Mouse (Mus musculus) kidney, postnatal 0 days (tissue): ENCODE data around the gene Hfe2. TPM values are rescaled to one million over a fixed set of nuclear protein-coding genes. Genes with fewer than 3 reads are reported as not detected.
A peak's percentile ranks its signal among the peaks of the same experiment; 100 is the strongest.

ENCODE experiments used
- ATAC-seq: fragments of 200-750 bp; cut with Nextera tagmentation; replicated peaks from 2 replicates; pipeline ENCODE4 v1.8.0; 2017; ENCODE audit warnings: low read depth, moderate number of reproducible peaks, moderate TSS enrichment, moderate library complexity; ENCODE audit not compliant: low FRiP score
- DNase-seq: peaks from one replicate; pipeline ENCODE4 v3.0.0-alpha.2; 2016; ENCODE audit warnings: low spot score
- H3K27ac ChIP-seq: fragments of 300-500 bp; sonication (generic); 2 replicates; pipeline ENCODE4 v1.5.1; 2014; ENCODE audit warnings: mild to moderate bottlenecking
- H3K27me3 ChIP-seq: fragments of 300-500 bp; sonication (generic); 2 replicates; pipeline ENCODE4 v1.6.1; 2014; ENCODE audit warnings: low read length, mixed read lengths; ENCODE audit not compliant: insufficient read depth
- H3K36me3 ChIP-seq: fragments of 300-500 bp; sonication (generic); 2 replicates; pipeline ENCODE4 v1.6.1; 2014; ENCODE audit warnings: low read length, mixed read lengths; ENCODE audit not compliant: insufficient read depth
- H3K4me1 ChIP-seq: fragments of 300-500 bp; sonication (generic); replicated peaks from 2 replicates; pipeline ENCODE4 v1.6.1; 2014; ENCODE audit warnings: antibody characterized with exemption, low read length, mixed read lengths; ENCODE audit not compliant: insufficient read depth
- H3K4me2 ChIP-seq: fragments of 300-500 bp; sonication (generic); 2 replicates; pipeline ENCODE4 v1.6.1; 2014; ENCODE audit warnings: mild to moderate bottlenecking, low read length, moderate library complexity, mixed read lengths
- H3K4me3 ChIP-seq: fragments of 300-500 bp; sonication (generic); replicated peaks from 2 replicates; pipeline ENCODE4 v1.5.1; 2014; ENCODE audit warnings: low read depth, low read length
- H3K9ac ChIP-seq: fragments of 300-500 bp; sonication (generic); 2 replicates; pipeline ENCODE4 v1.6.1; 2014; ENCODE audit warnings: low read depth, low read length
- H3K9me3 ChIP-seq: fragments of 300-500 bp; sonication (generic); replicated peaks from 2 replicates; pipeline ENCODE4 v1.6.1; 2016; ENCODE audit warnings: low read length, inconsistent platforms, mixed read lengths
- CTCF ChIP-seq: IDR thresholded peaks from 2 replicates; pipeline ENCODE4 v1.5.1; 2016; ENCODE audit warnings: antibody characterized with exemption, low read depth, mild to moderate bottlenecking, moderate library complexity
- WGBS: fragments of 180-500 bp; shearing (Covaris S2); extraction: QIAGEN DNeasy Blood & Tissue Kit; methylation state at CpG from one replicate; pipeline ENCODE4 v1.1.7; 2014; 5-methylcytosine and 5-hydroxymethylcytosine counted together
- polyA plus RNA-seq: library from polyadenylated mRNA; unstranded; fragments of >200 nt; fragmentation: Nextera tagmentation; extraction: Ambion mirVana; gene quantifications from 2 replicates; pipeline ENCODE4 v1.2.1, GENCODE M21; 2015

Hfe2 gene
- polyA plus RNA-seq, 1 experiment from 2014 or later: 0.07 TPM

DNA sequence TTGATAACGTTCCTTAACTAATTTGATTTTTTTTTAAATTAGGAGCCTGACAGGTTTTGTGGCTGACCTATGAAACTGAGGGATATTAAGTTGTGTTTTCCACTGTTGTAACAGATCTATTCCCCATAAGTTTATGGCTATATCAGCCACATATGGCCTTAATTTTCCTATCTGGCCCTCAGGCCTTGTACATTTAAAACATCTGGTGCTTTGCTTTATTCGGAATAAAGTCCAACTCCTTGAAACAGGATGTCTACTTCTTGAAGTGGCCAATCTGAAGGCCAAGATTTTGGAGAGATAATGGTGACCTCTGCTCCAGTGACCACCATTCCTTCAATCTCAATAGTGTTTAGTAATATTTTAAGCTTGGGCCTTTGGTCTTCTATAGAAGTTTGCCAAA is 14.3 kb downstream of the Hfe2 start:
- Histone ChIP-seq H3K27ac (no peak overlapping the region), H3K4me2 (no peak overlapping the region), H3K4me3 (no peak overlapping the region), H3K9ac (no peak overlapping the region), H3K27me3 (no peaks in the 10 kb centered on the region; the same call in 1 of the 2 replicates), H3K36me3 (no peaks in the 10 kb centered on the region), H3K4me1 (no peaks in the 10 kb centered on the region), H3K9me3 (no peaks in the 10 kb centered on the region)
- no peak for TF ChIP-seq CTCF
- no peak for DNase-seq
- WGBS: 62% methylated on average over 2 of the region's 2 CpGs
- ATAC-seq: no peak

GRCm38 (mm10) chr3:96540740-96541139 is 15.8 kb downstream of the Hfe2 start:
- no peak for TF ChIP-seq CTCF
- no peaks in the 10 kb centered on the region for H3K4me1 ChIP-seq
- no peak overlapping the region for H3K4me3 ChIP-seq
- ATAC-seq: no peak
- H3K9me3 ChIP-seq: no peaks in the 10 kb centered on the region
- no peak overlapping the region for H3K4me2 ChIP-seq
- no peak for DNase-seq
- no peak overlapping the region for H3K9ac ChIP-seq
- H3K36me3 ChIP-seq: no peaks in the 10 kb centered on the region
- H3K27ac ChIP-seq: no peak overlapping the region
- H3K27me3 ChIP-seq: no peaks in the 10 kb centered on the region; the same call in 1 of the 2 replicates
- 46% methylated on average over 6 of the region's 6 CpGs for WGBS

GRCm38 (mm10) chr3:96541328-96542078 is 16.5 kb downstream of the Hfe2 start:
- no peak overlapping the region for H3K9ac ChIP-seq
- H3K9me3 ChIP-seq: no peaks in the 10 kb centered on the region
- no peak overlapping the region for H3K27ac ChIP-seq
- ATAC-seq (no peak), DNase-seq (peak; percentile 74)
- H3K4me3 ChIP-seq: no peak overlapping the region
- no peaks in the 10 kb centered on the region for H3K4me1 ChIP-seq
- H3K4me2 ChIP-seq: no peak overlapping the region
- TF ChIP-seq CTCF: peak; percentile 67
- 15% methylated on average over 14 of the region's 14 CpGs for WGBS
- no peaks in the 10 kb centered on the region; the same call in 1 of the 2 replicates for H3K27me3 ChIP-seq
- H3K36me3 ChIP-seq: no peaks in the 10 kb centered on the region

GRCm38 (mm10) chr3:96542554-96542953 is 17.6 kb downstream of the Hfe2 start:
- WGBS: 81% methylated on average over 8 of the region's 8 CpGs
- Histone ChIP-seq H3K4me2 (no peak overlapping the region), H3K4me1 (no peaks in the 10 kb centered on the region), H3K4me3 (no peak overlapping the region), H3K27ac (no peak overlapping the region), H3K9ac (no peak overlapping the region), H3K27me3 (no peaks in the 10 kb centered on the region; the same call in 1 of the 2 replicates), H3K36me3 (no peaks in the 10 kb centered on the region), H3K9me3 (no peaks in the 10 kb centered on the region)
- no peak for DNase-seq
- ATAC-seq: no peak
- no peak for TF ChIP-seq CTCF

GRCm38 (mm10) chr3:96543345-96543744 is 18.4 kb downstream of the Hfe2 start:
- no peak for TF ChIP-seq CTCF
- DNase-seq (no peak), ATAC-seq (no peak)
- no peak overlapping the region for H3K4me2 ChIP-seq
- H3K27ac ChIP-seq: no peak overlapping the region
- no peaks in the 10 kb centered on the region for H3K36me3 ChIP-seq
- no peaks in the 10 kb centered on the region for H3K9me3 ChIP-seq
- no peaks in the 10 kb centered on the region for H3K4me1 ChIP-seq
- H3K4me3 ChIP-seq: no peak overlapping the region
- WGBS: 71% methylated on average over 11 of the region's 11 CpGs
- H3K9ac ChIP-seq: no peak overlapping the region
- no peaks in the 10 kb centered on the region; the same call in 1 of the 2 replicates for H3K27me3 ChIP-seq

GRCm38 (mm10) chr3:96545565-96545964 is 20.6 kb downstream of the Hfe2 start:
- DNase-seq (no peak), ATAC-seq (no peak)
- no peaks in the 10 kb centered on the region for H3K36me3 ChIP-seq
- no peak overlapping the region for H3K9ac ChIP-seq
- no peak overlapping the region for H3K4me3 ChIP-seq
- H3K9me3 ChIP-seq: no peaks in the 10 kb centered on the region
- 47% methylated on average over 1 of the region's 1 CpGs for WGBS
- peak; percentile 49; the same call in 1 of the 2 replicates for TF ChIP-seq CTCF
- H3K27me3 ChIP-seq: no peaks in the 10 kb centered on the region; the same call in 1 of the 2 replicates
- H3K4me2 ChIP-seq: no peak overlapping the region
- H3K27ac ChIP-seq: no peak overlapping the region
- no peaks in the 10 kb centered on the region for H3K4me1 ChIP-seq

DNA sequence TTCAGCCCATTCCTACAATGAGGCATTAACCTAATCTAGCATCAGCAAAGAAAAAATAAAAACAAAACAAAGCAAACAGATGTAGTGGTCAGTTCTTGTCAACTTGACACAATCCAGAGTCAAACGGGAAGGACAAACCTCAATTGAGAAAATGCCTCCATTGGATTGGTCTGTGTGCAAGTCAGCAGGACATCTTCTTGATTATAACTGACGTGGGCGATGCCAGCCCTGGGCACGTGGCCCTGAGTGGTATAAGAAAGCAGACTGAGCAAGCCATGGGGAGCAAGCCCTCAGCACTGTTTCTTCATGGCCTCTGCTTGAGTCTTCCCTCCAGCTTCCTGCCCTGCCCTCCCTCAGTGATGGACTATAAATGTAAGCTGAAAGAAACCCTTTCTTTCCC is 21.9 kb downstream of the Hfe2 start:
- no peak for DNase-seq

More for the DNA sequence above, 21.9 kb downstream of the Hfe2 start:
- Histone ChIP-seq H3K36me3 (no peaks in the 10 kb centered on the region), H3K9me3 (no peaks in the 10 kb centered on the region), H3K9ac (no peak overlapping the region), H3K27ac (no peak overlapping the region), H3K4me2 (no peak overlapping the region), H3K4me1 (peaks cover 5% of the 10 kb centered on the region; the same call in 1 of the 2 replicates), H3K4me3 (no peak overlapping the region), H3K27me3 (no peaks in the 10 kb centered on the region; the same call in 1 of the 2 replicates)
- no peak for TF ChIP-seq CTCF
- ATAC-seq: no peak
- whole genome bisulfite sequencing: 64% methylated on average over 4 of the region's 4 CpGs
